Mouse (Mus musculus) ES-Bruce4 (cell line): Measurements from ENCODE around the gene Bcat2.

Experiments used
- CTCF ChIP-seq: IDR thresholded peaks from one replicate; pipeline ENCODE4 v1.8.1; 2011; ENCODE audit warnings: low read depth, low read length
- POLR2A ChIP-seq: IDR thresholded peaks from one replicate; pipeline ENCODE4 v1.8.1; 2011; ENCODE audit warnings: low read length; ENCODE audit not compliant: insufficient read depth

- TF ChIP-seq CTCF (no peak), POLR2A (no peak)
Measured at GRCm38 (mm10) chr7:45560241-45560640, 9.7 kb upstream of the Bcat2 start.
